Mouse (Mus musculus) NIH3T3 (cell line): Measurements from ENCODE around the gene H2afy.

Experiments
- DNase-seq: peaks from one replicate; pipeline ENCODE4 v3.0.0-alpha.2; 2012; ENCODE audit warnings: low read depth

Gene H2afy

GRCm38 (mm10) chr13:56111601-56112000 lies 24.6 kb downstream of the H2afy start:
- DNase-seq: no peak

- no peak for DNase-seq
These were observed 25.2 kb downstream of the H2afy start for GRCm38 (mm10) chr13:56110694-56111531.

GRCm38 (mm10) chr13:56109703-56110102 lies 26.5 kb downstream of the H2afy start:
- DNase-seq: no peak

- DNase-seq: no peak
These were observed 27.2 kb downstream of the H2afy start for GRCm38 (mm10) chr13:56108849-56109519.

GRCm38 (mm10) chr13:56104971-56105391 lies 31.2 kb downstream of the H2afy start:
- DNase-seq: no peak

GRCm38 (mm10) chr13:56103796-56104746 lies 32.1 kb downstream of the H2afy start:
- DNase-seq: no peak

- DNase-seq: no peak
These were observed 34.0 kb downstream of the H2afy start for GRCm38 (mm10) chr13:56102160-56102559.

- DNase-seq: no peak
These were observed 40.5 kb downstream of the H2afy start for GRCm38 (mm10) chr13:56095601-56096195.

- DNase-seq: no peak
These were observed 41.6 kb downstream of the H2afy start for GRCm38 (mm10) chr13:56094544-56094943.

GRCm38 (mm10) chr13:56093680-56094079 lies 42.5 kb downstream of the H2afy start:
- no peak for DNase-seq

- no peak for DNase-seq
These were observed 43.6 kb downstream of the H2afy start for GRCm38 (mm10) chr13:56092606-56093005.

- DNase-seq: no peak
These were observed 45.6 kb downstream of the H2afy start for GRCm38 (mm10) chr13:56090597-56090996.

- DNase-seq: no peak
These were observed 47.6 kb downstream of the H2afy start for GRCm38 (mm10) chr13:56088602-56089001.

- DNase-seq: no peak
These were observed 48.2 kb downstream of the H2afy start for GRCm38 (mm10) chr13:56087936-56088335.

- DNase-seq: no peak
These were observed 51.8 kb downstream of the H2afy start for GRCm38 (mm10) chr13:56084146-56084905.

GRCm38 (mm10) chr13:56081656-56082055 lies 54.5 kb downstream of the H2afy start:
- DNase-seq: peak; percentile 10

GRCm38 (mm10) chr13:56079616-56080015 lies 56.5 kb downstream of the H2afy start:
- DNase-seq: no peak

- DNase-seq: no peak
These were observed 57.4 kb downstream of the H2afy start for GRCm38 (mm10) chr13:56078724-56079262.

- DNase-seq: no peak
These were observed 60.2 kb downstream of the H2afy start for GRCm38 (mm10) chr13:56075930-56076329.

GRCm38 (mm10) chr13:56073186-56073585 lies 63.0 kb downstream of the H2afy start:
- DNase-seq: no peak

GRCm38 (mm10) chr13:56072268-56072607 lies 63.9 kb downstream of the H2afy start:
- peak; percentile 78 for DNase-seq
